In genomic region chr9:14644956-14645355, GRCm38 (mm10) we compare ENCODE assay signal across 9 mouse cellular contexts. TPM values are rescaled to one million over a fixed set of nuclear protein-coding genes. Genes with fewer than 3 reads are reported as not detected.
DNase-seq lines count a peak whose midpoint lies in the region; ATAC-seq and TF ChIP-seq lines count a peak whose summit lies in the region.
"Had no signal": no experiment of that assay in that cellular context is flagged by ENCODE, and none has a peak within 500 bp of the region (broad histone marks: within the 10 kb centered on the region; RNA-seq: fewer than 3 reads in every experiment).

TSS of gene Amotl1 (minus strand) at chr9:14645056.

- H3K4me1 ChIP-seq in kidney, postnatal 0 days (replicated peaks; ENCODE audit: insufficient read depth, low read length) = peaks cover 17% of the 10 kb centered on the region

- H3K27me3 ChIP-seq in kidney, postnatal 0 days (ENCODE audit: insufficient read depth, low read length) = no peaks in the 10 kb centered on the region

- H3K4me3 ChIP-seq in kidney, postnatal 0 days (replicated peaks; ENCODE audit: low read depth, low read length) = no peak within 1 kb of the TSS

- TF ChIP-seq CTCF in kidney, postnatal 0 days (IDR thresholded peaks at IDR 0.05; ENCODE audit: low read depth) = no peak

- no peaks in the 10 kb centered on the region for H3K9me3 ChIP-seq in kidney, postnatal 0 days (replicated peaks; ENCODE audit: low read length)

- no peak for DNase-seq in kidney, postnatal 0 days (ENCODE audit: low spot score)
- no peak for DNase-seq in kidney, adult 18-20 months
- DNase-seq in adrenal gland, postnatal 10 days = no peak
- no peak for DNase-seq in gastrocnemius, adult 18-20 months (ENCODE audit: low spot score)
- DNase-seq in layer of hippocampus, postnatal 25 days (ENCODE audit: extremely low spot score in 1 of 2, low spot score in 1 of 2) = no peak
- no peak for DNase-seq in Muller cell, postnatal 12 days (ENCODE audit: inconsistent ontology term)
- no peak for DNase-seq in kidney, postnatal 25 days
- DNase-seq: kidney, postnatal 4 days had no signal

- no peak within 1 kb of the TSS for H3K9ac ChIP-seq in kidney, postnatal 0 days (ENCODE audit: low read depth, low read length)

- 57% methylated on average over 4 of the region's 4 CpGs for WGBS in kidney, postnatal 0 days

- no peak for ATAC-seq in kidney, postnatal 0 days (replicated peaks; ENCODE audit: low FRiP score, low read depth)
- ATAC-seq in megakaryocyte, adult 5-6 weeks (ENCODE audit: poor library complexity, severe bottlenecking) = no peak

- H3K27ac ChIP-seq in kidney, postnatal 0 days = no peak within 1 kb of the TSS

- H3K4me2 ChIP-seq in kidney, postnatal 0 days (ENCODE audit: low read length) = no peak within 1 kb of the TSS

- H3K36me3 ChIP-seq in kidney, postnatal 0 days (ENCODE audit: insufficient read depth, low read length) = no peaks in the 10 kb centered on the region

RNA-seq across cellular contexts. Expression of gene Amotl1, which starts in this region (rescaled TPM):
- 12.0 and 12.8 TPM in 2 replicates for polyA plus RNA-seq in kidney, postnatal 0 days (2015; fragmentation: Nextera tagmentation; extraction: Ambion mirVana)
- 10 to 100 TPM; 40.7 to 60.7 TPM for total RNA-seq in adrenal gland, postnatal 10 days (2021)
- 100 to 1,000 TPM; 330 to 339 TPM for total RNA-seq in gastrocnemius, adult 18-20 months (2021)
- total RNA-seq in layer of hippocampus, postnatal 25 days (2021) = 10 to 100 TPM; 14.1 to 14.9 TPM
- total RNA-seq in megakaryocyte, adult 5-6 weeks (2015) = not detected in 2 replicates
- not detected in 2 replicates for total RNA-seq in megakaryocyte, adult 5-6 weeks (2017)

Comparison
In these comparisons a context has a peak if more than half of its experiments do, and no peak if none do; other contexts are left out.
1. RNA of gene Amotl1 (total RNA-seq): 330 to 339 TPM in gastrocnemius, adult 18-20 months, 40.7 to 60.7 TPM in adrenal gland, postnatal 10 days and 14.1 to 14.9 TPM in layer of hippocampus, postnatal 25 days; not detected in megakaryocyte, adult 5-6 weeks; every median in the first group is over 10 times any median in the second.
2. RNA of gene Amotl1 (total RNA-seq): 330 to 339 TPM in gastrocnemius, adult 18-20 months; 40.7 to 60.7 TPM in adrenal gland, postnatal 10 days and 14.1 to 14.9 TPM in layer of hippocampus, postnatal 25 days; every median in the first group is over 4 times any median in the second.